Mouse (Mus musculus) erythroblast, adult 5-6 weeks (primary cell): ENCODE measurements around the gene Elmsan1. TPM values are rescaled to one million over a fixed set of nuclear protein-coding genes. Genes with fewer than 3 reads are reported as not detected.

ENCODE experiments used
- ATAC-seq: replicated peaks from 2 replicates; pipeline ENCODE4 v1.8.0; 2016; ENCODE audit warnings: moderate number of reproducible peaks, mild to moderate bottlenecking, moderate TSS enrichment, inconsistent platforms; ENCODE audit not compliant: poor library complexity, low FRiP score, severe bottlenecking
- total RNA-seq, 2 experiments: library from RNA; stranded (forward) in 1 of 2; stranded (reverse) in 1 of 2; fragments of 150-400 nt in 1 of 2; fragments of 200-764, 138-1000 nt in 1 of 2; gene quantifications; 2 replicates each; pipeline versions ENCODE4 v1.2.3 to v1.2.4; 2015 to 2017; ENCODE audit warnings: low replicate concordance in 2 of 2

Elmsan1 gene
- total RNA-seq, 2 experiments from 2014 or later: 5.4 to 8.0 TPM

DNA sequence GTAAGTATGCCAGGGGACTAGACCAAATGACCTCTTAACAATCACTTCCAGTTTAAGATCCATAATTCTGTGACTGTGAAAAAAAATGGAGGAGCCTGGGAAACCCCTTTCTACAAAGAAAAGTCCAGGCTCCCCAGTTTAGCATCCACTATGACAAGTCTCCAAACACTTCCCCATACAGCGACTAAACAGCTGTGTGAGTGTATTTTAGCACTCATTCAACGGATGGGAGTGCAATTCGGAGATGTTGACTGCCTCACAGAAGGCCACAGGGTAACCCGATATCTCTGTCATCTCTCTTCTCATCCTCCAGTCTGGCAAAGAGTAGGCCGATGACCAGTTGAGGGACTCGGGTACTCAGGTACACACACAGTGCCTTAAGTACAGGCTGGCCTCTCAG is 23.5 kb downstream of the Elmsan1 start:
- no peak for ATAC-seq

DNA sequence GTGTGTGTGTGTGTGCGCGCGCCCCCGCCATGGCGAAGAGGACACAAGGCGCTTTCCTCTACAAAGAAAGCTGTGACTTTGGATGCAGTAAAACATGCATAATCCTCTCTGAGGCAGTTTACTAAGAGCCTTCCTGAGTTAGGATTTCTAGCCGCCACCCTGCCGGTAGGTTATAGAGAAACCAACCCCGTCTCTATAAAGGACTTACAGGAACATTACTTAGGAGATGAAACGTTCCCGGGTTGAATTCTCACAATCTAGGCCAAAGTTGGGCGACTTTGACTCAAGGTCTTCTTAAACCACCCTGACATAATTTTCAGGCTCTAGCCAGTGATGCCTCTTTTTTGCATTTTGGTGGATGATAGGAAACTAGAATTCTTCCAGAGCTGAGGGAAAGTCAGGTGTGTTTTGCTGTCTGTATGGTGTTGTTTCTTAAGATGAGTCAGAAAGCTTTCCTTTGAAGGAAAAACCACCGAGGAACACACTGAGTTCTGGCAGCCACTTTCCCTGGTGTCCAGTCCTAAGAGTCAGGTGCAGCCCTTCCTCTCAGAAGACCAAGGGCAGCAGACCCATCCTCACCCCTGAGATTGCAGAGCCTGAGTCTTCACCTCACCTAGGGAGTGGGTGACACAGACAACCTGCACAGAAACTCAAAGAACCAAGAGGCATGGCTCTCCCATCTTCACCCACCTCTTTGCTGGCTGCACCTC is 24.1 kb downstream of the Elmsan1 start:
- ATAC-seq: no peak

DNA sequence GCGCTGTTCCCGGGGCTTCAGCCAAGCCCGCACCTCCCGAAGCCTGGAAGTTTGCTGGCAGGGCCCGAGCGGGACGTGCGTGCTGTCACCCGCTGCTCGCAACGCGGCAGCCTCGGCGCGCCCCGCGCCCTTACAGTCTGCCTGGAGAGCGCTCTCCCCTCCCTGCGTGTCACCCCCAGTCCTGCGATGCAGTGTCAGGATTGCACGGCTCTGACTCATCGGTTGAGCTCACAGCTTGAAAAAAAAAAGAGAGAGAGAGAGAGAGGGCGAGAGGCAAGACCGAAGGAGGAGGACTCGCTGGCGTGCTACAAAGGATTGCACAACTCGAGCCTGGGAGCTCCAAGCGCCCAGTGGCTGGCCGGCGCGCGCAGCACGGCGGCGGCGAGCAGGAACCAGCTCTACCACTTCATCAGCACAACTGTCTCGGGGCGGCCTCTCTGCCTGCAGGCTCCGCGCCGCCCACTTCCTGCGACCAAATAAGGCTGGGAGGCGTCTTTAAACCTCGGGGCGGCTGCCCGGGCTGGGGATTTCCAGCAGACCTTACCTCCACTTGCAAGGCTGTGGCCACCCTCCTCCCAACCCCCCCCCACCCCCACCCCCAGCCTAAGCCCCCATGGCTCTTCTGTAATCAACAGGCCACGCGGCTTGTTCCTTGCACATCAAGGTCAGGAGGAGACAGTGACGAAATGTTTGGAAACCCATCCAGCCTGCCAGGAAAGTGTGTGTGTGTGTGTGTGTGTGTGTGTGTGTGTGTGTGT is 24.9 kb downstream of the Elmsan1 start:
- ATAC-seq: peak; percentile 86

DNA sequence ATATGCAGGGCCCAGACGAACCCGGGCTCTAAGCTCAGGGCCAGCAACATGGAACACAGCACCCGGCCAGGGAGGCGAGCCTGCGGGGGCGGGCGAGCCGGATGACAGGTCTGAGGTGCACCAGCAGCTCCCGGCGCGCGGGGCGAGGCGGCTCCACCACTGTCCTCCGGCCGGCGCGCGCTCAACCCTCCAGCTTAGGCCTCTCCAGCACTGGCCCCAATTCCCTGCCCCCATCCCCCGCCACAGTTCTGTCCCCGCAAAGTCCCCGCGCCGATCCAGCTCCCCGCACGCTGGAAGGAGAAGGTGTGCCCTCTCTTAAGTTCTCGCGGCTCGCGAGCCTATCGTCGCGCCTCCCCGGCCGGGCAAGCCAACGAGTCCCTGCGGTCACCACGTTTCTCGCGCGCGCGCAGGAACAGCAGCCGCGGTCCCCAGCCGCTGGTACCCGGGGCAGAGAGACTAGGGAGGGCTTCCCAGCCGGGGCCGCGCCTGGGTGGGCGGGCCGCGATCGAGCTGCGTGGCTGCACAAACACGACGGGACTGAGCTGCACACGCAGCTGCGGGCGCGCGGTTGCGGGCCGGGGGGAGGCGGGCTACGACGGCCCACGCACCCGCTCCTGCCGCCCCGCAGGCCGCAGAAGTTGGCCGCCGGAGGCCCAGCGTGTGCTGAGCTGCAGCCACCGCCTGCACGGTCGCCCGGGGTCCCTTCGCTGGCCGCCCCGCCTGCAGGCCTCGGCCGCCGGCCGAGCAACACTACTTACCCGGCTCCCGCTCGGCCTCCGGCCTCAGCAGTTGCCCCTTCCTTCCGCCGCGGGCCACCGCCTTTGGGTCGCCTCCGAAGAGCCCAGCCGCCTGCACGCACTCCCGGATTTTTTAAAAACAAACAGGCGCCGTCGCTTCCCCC is 25.7 kb downstream of the Elmsan1 start:
- ATAC-seq: peak; percentile 49

DNA sequence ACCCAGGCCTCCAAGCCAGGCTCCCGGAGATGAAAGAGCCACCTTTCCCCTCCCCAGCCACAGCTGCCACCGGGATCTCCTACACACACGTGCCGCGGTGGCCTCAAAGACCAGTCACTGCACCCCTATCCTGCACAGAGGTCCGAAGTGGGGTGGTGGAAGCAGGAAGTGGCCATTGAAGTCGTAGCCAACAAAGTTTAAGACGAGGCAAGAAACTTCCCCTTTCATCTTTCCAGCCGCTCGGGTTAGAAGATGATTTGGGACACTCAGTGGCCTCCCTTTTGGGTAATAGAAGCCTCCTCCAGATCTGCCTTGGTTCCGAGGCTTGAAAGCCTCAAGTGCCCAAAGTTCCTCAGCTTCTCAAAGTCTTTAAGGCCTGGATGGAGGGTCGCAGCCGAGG is 26.4 kb downstream of the Elmsan1 start:
- ATAC-seq: no peak

DNA sequence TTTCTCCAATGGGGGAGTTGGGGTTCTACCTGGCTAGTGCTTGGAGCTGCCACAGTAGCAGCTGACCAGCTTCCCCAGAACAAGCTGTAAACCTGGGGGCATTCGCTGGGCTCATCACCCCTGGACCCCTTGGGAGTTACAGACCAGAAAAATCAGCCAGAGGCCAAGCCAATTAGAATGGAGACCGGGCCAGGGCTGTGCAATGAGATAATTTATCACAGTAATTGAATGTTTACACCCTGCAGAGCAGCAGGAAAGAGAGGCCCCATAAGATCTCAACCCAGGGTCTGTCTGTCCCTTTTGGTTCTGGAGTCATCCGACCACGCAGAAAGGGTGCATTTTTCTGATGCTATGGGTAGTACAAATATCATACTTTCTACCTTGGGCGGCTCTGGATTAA is 26.9 kb downstream of the Elmsan1 start:
- ATAC-seq: no peak

DNA sequence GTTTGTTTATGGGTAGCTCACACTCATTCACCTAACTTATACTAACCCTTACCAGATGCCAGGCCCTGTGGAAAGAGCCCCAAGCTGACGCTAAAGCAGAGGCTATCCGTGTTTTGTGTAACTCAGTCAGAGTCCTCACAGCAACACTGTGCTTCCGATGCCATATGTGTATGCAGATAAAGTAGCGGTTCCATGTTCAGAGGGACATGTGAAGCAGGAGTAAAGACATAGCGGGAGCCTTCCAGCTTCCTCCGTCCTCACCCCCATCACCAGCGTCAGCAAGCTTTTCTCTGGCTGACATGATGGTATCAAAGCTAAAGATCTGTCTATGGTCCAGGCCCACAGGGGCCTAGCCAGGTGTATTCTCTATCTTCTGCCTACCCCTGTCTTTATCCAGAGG is 27.5 kb downstream of the Elmsan1 start:
- 0 out of 2 replicates have a peak, but pooled peaks have one; percentile 19 for ATAC-seq

DNA sequence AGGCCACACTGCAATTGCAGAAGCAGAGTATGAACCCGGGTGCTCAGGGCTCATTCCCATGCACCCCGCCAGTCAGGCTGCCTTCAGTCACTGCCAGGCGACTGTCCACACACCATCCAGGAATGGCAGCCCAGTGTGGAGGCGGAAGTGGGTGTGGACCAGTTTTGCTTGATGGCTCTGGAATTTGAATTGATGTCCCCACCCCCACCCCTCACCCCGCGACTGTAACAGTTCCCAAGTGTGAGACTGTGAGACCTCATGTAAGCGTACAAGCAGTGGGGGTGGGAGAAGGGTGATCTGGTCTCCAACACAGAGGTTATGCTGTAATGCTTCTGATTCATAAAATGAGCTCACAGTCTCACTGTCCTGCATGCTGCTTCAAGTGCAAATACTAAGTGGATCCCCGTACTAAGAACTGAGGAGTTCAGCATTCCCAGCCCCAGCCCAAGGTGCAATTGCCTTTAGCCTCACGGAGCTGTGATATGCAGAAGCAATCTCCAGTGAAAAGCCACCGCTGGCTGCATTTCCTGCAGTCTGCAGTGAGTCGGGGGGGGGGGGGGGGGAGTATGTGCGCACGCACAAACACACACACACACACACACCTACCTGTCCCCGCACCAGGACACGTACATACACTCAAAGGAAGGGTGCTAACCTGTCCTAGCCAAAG is 28.4 kb downstream of the Elmsan1 start:
- no peak for ATAC-seq

DNA sequence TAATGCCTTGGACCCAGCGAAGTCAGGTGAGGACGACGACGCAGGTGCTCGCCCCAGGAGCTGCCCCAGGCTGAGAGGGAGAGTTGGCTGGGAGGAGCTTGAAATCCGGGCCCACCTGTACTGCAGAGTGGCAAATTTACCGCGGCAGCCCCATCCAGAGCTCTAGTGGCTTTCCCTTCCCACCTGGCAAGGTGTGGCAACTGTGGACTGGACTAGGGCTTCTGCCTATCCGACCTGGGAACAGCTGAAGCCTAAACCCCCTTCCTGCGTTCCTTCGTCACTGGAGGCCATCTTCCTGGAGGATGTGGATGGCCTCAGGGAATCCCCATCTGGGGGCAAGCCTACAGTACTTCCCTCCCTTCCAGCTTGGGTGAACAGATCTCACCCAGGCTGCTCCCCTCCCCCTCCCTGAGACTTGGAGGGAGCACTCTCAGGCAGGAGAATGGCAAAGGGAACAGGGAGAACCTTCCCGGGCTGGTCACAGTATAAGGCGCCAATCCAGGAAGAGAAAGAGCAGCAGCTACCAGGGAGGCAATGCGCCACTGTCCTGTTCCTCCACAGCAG is 29.7 kb downstream of the Elmsan1 start:
- ATAC-seq: no peak

DNA sequence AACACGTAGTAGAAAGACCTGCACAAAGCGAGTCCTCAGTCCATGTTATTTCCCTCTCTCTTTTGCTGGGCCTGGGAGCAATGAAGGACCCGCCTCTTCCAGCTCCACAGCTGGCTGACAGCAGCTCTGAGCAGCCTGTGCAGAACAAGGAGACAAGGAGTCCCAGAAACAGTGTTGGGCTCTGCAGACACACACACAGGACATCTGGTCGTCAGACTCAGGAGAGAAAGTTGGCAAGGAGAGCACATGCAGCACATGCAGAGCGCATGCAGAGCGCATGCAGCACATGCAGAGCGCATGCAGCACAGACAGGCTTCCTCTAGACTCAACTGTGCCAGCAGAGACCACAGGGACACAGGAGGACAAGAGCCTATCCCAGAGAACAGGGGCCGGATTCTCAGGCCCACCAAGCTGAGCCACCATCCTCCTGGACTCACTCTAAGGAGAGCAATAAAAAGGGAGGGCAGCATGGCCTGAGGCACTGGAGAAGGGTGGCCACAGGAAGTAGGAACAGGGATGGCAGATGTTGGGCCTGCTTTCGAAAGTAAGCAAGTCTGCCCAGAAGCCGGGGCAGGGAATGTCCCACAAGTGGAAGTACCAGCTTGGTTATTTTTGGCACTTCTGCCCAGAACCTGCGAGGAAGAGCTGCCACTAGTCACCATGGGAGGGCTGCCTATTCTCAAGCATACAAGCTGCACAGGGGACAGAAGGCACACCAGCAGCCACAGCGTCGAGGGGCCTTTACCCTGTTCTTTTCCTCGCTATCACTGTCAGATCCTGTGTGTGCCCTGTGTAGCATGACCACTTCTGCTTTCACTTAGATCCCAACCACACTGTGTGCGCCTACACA is 30.7 kb downstream of the Elmsan1 start:
- ATAC-seq: no peak

DNA sequence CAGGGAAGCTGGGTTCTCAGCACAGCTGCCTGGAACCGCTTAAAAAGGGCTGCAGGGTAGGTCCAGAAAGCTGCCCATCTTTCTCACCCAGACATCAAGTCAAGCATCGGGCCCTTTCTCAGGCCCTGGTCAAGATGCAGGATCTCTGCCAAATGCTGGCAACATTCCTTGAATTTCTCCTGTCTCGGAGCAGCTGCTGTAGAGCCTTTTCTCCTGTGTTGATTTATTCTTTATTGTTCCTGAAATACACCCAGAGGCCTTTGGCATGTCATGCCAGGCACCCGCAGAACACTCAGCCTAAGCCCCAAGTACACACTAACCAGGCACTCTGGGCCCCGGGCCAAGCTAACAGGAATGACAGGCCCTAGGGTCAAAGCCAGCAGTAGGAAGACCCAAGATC is 31.7 kb downstream of the Elmsan1 start:
- ATAC-seq: no peak

DNA sequence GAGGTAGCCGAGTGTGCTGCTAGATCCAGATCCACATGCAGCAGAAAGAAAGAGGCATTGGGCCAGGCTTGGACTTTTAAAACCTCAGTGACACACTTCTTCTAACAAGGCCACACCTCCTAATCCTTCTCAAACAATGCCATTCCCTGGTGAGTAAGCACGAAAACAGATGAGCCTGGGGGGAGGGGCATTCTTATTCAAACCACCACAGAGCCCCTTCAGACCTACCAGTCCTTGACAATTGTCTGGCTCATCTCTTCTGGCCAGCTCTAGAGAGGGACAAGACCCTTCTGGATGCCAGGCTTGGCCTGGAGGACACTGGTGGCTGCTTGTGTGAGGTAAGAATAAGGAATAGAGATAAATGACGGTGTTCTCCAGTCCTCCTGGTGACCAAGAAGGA is 32.1 kb downstream of the Elmsan1 start:
- no peak for ATAC-seq

DNA sequence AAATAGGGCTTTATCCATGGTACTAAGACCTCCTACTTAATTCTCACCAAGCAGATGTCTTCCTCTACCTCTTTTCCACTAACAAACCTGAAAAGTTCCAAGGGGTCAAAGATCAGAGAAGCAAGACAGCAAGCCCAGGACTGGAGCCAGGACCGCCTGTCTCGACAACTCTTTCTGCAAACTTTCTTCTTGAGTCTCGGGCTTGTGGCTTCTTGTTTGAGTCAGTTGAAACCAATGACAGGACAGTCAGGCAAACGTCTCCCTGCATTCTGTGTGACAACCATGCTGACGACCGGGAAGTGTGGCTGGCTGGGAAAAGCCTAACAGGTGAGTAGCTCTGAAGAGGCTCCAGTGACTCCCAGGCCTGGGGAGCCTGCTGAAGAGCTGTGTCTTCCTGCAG is 33.1 kb downstream of the Elmsan1 start:
- no peak for ATAC-seq

DNA sequence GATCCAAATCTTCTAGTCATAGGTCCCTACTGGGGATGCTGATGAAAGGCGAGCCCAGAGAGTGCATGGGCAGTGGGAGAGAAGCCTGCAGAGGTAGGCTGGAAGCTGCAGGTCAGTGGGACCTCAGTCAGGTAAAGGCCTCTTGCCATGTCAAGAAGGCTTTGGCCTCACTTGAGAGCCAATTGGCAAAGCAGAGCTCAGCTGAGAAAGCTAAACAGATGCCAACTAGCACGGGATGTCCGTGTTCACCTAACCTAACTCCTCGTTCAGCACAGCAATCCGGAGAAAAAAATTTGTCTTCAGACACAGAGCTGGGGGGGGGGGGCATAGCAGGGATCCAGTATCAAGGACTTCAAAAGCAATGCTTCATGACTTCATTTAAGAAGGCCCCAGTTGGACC is 33.7 kb downstream of the Elmsan1 start:
- no peak for ATAC-seq

DNA sequence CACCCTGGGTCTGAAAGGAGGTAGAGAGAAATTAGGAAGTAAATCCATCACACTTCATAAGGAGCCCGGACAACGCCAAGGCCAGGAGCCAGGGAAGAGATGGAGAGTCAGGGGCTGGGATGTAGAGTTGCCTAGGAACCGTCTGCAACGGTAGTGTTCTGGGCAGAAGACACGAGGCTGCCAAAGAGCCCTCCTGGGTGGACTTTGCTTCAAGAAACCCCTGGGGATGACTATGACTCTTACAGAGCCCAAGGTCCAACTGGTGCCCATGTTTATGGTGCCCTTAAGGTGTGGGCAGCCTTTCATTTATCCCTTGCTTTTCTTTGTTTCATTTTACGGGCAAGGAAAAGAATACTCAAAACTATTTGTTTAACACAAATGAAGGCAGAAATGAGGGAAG is 36.7 kb downstream of the Elmsan1 start:
- no peak for ATAC-seq

DNA sequence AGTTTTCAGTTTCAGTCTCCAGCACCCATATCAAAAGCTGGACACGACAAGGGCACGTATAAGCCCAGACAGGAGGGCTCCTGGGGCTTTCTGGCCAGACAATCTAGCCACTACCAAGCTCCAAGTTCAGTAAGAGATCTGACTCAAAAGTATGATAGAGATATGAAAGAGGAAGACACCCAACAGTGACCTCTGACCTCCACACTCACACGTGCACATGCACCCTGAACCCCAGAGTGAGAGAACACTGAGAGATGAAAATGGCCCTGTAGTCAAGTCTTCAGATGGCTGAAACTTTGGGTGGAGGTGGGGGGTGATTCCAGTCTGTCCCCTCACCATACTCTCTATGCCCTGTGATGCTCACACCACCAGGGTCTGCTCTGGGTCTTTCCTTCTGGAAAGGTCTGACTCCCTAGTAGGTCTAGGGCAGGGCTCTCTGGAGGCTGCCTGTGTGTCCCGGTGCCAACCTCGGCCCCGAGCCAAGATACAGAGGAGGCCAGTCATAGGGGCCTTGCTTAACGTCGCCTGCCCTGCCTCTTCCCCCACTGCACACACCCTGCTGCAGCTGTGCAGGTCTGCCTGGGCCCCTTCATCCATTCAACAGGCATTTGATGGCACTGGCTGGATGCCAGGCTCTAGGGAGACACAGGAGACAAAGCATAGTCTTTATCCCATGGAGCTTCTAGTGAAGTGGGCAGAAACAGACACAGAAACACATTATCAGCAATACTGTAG is 37.8 kb downstream of the Elmsan1 start:
- peak; percentile 82 for ATAC-seq

DNA sequence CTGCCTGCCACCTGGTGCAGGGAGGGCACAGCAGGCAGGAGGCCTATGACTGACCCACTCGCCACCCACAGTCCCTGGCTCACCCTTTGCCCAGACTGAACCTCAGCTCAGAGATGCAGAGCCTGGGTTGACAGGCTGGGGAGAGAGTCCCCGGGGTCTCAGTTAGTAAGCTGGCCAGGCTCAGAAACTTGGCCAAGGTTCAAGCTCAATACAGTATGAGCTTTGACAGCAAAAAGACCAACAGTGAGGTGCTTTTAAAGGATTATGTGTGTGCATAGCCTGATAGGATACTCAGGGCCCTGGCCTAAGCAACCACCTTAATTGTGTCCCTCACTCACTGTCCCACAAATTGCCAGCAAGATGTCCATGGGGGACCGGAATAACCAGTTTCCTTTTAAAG is 38.6 kb downstream of the Elmsan1 start:
- no peak for ATAC-seq
